Mouse (Mus musculus): ENCODE data around the gene Ush1g.

DNA sequence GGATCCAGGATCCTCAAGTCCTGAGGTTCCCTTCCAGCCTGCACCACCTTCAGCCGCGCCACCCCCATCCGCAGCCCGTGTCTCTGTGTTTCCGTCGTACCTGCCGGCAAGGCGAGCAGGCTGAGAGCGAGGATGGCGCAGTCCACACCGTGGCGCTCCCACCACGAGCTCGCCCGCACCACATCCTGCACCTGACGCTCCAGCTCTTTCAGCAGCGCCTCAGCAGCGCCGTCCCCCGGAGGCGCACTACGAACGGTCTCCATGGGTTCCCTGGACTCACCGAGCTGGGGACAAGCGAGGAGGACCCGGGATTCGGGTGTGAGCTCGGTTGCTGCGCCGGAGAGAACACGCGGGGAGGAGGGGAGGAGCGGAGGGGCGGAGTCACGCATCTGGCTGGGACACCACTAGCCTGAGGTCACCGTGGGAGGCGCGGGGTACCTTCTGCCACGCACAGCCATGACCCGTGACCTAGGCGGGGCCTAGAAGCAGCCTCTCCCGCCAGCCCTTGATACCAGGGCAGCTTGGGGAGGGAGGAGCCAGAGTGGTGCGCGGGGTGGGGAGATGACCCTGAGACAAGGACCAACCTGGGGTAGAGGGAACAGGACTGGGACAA lies 24.5 kb downstream of the Ush1g start, which contains the start of gene Fads6:
- TF ChIP-seq POLR2A (IDR thresholded peaks at IDR 0.05; ENCODE audit: borderline replicate concordance, extremely low read depth, insufficient read depth, insufficient read length, poor library complexity, severe bottlenecking) (no peak), CTCF (IDR thresholded peaks at IDR 0.05; ENCODE audit: borderline replicate concordance, extremely low read depth, insufficient read depth, insufficient read length) (no peak)
